Mouse (Mus musculus) CH12.LX (cell line): ENCODE measurements at regions not wholly inside any gene's neighbourhood (a gene's known extent, or its start where the extent isn't known, plus 50 kb on each side); places are given as distances from the start of the nearest gene placed in this dataset.

Experiments used
- CTCF ChIP-seq, 2 experiments: IDR thresholded peaks in 1 of 2; conservative IDR thresholded peaks in 1 of 2; 2 replicates each; pipeline ENCODE4 v1.5.1; 2011 to 2012; ENCODE audit warnings: low read depth in 2 of 2, low read length in 2 of 2, improper control_type of control experiment in 1 of 2, inconsistent platforms in 1 of 2, mild to moderate bottlenecking in 1 of 2, moderate library complexity in 1 of 2
- ELF1 ChIP-seq: IDR thresholded peaks from 2 replicates; pipeline ENCODE4 v1.6.1; 2014; ENCODE audit warnings: low read depth, mild to moderate bottlenecking, inconsistent platforms, low read length, improper control_type of control experiment
- RAD21 ChIP-seq: IDR thresholded peaks from 2 replicates; pipeline ENCODE4 v1.6.1; 2011; ENCODE audit warnings: low read depth, mild to moderate bottlenecking, low read length, improper control_type of control experiment, moderate library complexity
- UBTF ChIP-seq: IDR thresholded peaks from 2 replicates; pipeline ENCODE4 v1.6.1; 2012; ENCODE audit warnings: low read depth, mild to moderate bottlenecking, inconsistent platforms, low read length, improper control_type of control experiment, moderate library complexity
- ZC3H11A ChIP-seq: IDR thresholded peaks from 2 replicates; pipeline ENCODE4 v1.6.1; 2012; ENCODE audit warnings: low read depth, mild to moderate bottlenecking, inconsistent platforms, low read length, improper control_type of control experiment

DNA sequence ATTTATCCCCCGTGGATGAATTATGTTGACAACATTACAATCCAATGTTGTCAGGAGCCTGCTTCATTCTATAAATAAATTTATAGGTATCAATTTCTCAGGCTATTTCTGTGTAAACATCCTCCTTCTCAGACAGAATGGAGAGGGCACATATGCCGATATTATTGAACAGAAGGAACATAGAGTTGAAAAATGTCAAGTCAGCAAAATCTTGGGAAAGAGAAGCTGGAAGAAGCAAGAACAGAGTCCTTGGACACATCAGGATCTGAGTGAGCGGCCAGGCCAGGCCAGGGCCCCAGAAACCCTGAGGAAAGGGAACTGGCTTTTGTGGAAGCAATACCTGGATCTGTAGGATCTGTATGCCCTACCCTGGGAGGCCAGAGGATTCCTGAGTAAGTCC is 129.9 kb upstream of the Zranb2 start:
- no peak for TF ChIP-seq UBTF
- no peak for TF ChIP-seq CTCF (conservative IDR thresholded peaks at IDR 0.05 in 1 of 2, IDR thresholded peaks at IDR 0.05 in 1 of 2; ENCODE audit: low read depth in 2 of 2, low read length in 2 of 2)
- no peak for TF ChIP-seq ELF1
- TF ChIP-seq RAD21 = no peak
- TF ChIP-seq ZC3H11A = no peak
